Mouse (Mus musculus) mature B cell (primary cell): ENCODE data around the gene Tmem132b.

Source experiments
- in situ Hi-C: fragments of 300-500 bp; cut with MboI; formaldehyde crosslinking; loops from 2 replicates; pipeline ENCODE4 v1.14.3; 2019

Tmem132b gene

DNA sequence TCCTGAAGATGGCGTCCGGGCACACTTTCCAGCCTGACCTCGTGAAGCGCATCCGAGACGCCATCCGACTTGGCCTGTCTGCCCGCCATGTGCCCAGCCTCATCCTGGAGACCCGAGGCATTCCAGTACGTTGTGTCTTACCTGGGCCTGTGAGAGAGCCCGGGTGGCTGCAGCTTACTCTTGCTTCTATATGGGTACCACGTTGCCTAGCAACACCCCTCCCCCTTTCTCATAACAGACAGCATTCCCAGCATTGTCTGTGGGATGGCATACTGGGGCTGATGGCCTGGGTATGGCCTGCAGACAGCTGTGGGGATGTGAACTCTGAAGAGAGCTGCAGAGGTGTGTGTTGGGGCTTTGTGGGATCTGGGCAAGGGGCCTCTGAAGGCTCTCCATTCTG is 16.6 kb upstream of the Tmem132b start:
- in situ Hi-C loops, result no loop called here

DNA sequence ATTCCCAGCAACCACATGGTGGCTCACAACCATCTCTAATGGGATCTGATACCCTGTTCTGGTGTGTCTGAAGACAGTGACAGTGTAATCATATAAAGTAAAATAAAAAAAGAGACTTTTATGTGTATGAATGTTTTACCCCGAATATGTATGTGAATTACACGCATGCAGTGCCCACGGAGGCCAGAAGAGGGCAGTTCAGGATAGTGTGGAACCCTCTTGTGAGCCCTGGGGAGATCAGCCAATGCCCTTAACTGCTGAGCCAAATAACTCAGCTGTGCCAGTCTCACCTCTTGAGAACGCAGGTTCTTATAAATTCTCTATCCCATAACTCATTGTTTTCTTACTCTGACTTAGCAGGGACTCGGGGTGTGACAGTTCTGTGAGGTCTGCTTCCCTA is 12.9 kb upstream of the Tmem132b start:
- in situ Hi-C loops, result no loop called here

DNA sequence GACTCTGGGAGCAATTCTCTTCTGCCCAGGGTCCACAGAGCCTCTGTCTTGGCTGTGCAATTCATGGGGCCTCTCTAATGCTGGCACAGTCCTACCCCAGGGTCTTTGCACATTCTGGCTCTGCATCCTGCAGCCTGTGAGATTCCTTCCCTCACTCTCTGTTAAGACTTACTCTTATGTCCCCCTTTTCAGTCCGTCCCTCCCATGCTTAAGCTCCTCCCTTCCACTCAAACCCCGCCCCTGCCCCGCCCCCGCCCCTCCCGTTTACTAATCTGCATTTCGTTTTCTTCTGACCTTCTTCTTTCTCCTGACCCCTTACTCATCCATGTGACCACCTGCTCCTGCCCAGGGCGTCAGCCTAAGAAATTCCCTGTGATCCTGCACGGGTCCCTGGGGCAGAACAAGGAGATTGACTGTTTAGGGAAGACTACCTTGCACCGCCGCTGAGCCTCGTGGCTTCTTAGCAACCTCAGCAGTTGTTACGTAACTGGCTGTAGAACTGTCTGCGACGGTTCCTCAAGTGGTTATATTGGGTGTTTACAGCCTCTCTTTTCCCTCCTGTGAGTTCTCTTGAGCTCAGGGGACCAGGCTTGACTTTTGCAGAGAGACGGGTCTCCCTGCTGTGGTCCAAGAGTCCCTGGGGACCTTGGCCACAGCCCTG is 10.5 kb upstream of the Tmem132b start:
- in situ Hi-C loops, result no loop called here

DNA sequence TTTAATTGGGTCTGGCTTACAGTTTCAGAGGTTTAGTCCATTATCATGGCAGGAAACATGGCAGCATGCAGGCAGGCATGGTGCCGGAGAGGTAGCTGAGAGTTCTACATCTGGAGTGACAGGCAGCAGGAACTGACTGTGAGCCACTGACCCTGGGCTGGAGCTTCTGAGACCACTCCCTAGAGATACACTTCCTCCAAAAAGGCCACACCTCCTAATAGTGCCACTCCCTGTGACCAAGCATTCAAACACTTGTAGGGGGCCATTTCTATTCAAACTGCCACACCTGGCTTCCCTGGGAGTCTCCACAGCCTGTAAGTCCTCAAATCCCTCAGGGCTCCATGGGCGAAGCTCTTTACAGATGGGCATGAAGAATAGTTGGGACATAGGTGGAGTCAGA is 8.2 kb upstream of the Tmem132b start:
- in situ Hi-C loops, result no loop called here

DNA sequence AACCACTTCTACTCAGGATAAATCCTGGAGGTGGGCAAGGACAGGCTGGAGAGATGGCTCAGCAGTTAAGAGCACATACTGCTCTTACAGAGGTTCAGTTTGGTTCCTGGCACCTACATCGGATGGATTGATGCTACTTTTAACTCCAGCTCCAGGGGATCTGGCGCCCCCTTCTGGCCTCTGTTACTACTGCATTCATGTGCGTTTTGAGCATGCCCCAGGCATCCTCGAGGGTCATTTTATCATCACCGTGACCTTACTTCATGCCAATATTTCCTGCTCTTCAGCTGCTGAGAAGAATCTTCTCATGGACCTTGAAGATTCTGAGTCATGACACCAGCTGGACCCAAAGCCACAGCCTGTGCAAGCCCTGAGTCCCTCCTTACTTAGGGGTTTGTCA is 6.1 kb upstream of the Tmem132b start:
- in situ Hi-C loops, result no loop called here

DNA sequence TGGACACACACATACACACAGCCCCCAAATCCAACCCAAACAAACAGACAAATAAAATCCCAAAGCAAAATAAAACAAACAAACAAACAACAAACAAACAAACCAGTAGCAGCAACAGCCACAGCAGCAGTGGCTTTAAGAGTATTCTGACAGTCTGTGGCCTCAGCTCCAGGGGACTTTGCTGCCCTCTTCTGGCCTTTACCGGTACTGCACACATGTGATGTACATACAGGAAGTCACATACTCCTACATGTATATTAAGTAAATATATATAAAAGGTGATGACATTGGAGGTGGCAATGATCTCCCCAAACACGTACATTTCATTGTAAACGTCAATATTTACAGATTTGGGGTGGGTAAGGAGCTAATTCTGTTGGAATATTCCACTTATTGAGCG is 5.1 kb upstream of the Tmem132b start:
- in situ Hi-C loops, result no loop called here

DNA sequence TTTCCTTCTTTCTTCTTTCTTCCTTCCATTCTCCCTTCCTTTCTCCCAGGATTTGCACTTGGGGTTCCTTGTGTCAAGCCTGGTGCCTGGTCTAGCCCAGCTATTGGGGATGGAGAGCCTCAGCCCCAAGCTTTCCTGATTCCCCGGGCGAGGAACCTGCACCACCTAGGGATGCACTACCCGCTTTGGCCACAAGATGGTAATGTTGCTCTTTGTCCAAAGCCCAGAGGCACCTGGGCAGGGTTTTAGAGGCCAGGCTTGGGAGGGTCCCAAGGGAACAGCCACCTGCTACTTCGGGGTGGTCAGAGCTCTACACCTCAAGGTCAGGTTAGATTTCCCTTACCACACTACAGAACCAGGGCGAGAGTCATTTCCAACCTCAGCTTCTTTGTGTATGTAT is 2.5 kb upstream of the Tmem132b start:
- in situ Hi-C loops, result no loop called here

DNA sequence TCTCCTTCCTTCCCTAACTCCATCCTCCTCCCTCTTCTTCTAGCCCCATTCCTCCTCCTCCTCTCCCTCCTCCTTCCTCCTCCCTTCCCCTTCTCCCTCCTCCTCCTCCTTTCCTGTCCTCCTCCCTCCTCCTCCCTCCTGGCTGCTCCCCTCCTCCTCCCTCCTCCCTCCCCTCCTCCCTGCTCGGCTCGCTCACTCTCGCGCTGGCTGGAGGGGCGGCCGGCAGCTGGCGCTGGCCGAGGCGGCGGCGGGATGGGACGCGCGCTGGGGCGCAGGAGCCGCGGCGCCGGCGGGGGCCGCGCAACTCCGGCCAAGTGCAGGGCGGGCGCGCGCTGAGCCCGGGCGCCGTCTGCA is 594 bp downstream of the Tmem132b start:
- in situ Hi-C loops, result no loop called here

DNA sequence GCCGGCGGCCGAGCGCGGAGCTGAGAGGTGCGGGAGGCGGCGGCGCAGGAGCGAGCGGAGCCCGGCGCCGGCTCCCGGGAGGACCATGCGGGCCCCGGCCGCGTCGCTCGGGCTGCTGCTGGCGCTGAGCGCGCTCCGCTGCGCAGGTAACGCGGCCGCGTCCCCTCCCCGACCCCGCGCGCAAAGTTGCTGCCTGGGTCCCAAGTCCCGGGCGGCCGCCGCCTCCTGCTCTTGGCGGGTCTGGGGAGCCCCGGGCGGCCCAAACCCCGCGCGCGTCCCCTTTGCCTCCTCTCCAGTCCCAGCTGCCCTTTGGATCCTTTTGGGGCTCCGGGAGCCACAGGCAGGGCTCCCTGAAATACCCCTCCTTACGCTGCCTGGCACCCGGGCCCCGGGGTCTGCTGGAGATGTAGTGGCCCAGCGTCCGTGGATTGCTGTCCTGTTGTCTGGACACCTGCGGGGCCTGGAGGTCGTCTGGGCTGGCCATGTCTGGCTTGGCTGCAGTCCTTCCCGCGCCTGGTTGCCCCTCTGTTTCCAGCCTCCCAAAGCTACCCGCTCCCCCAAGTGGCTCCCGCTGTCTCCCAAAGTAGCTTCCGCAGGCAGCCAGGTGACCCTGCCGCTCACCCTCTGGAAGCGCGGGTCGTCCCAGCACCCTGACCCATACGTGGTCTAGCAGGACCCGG is 1.1 kb downstream of the Tmem132b start:
- in situ Hi-C loops, result no loop called here

DNA sequence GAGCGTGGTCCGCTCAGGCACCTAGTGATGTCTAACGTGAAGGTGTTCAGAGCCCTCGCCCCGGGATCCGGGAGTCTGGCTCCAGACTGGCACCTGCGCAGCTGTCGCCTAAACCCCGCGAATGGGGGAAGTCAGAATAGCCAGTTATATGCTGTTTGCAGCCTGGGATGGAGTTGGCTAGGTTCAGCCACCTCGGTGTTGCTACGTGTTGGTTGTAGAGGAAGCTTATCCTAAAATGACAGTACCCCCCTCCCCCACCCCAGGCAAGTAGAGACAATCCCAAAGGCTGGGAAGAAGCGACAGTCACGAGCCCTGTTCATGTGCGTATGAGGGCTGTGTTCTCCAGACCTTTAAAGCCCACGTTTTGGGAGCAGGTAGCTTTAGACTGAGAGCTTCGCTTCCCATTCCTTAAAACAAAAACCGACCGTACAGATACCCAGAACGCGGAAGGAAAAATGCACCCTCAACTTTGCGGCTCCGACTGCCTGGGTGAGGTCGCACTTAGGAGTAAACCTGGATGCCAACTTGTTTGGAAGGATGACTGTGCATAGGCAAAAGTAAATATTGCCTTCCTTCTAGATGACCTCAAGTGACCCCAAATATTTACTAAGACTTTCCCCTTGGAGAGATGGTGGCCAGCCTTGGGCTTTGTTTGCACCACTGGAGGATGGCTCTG is 1.8 kb downstream of the Tmem132b start:
- in situ Hi-C loops, result no loop called here

DNA sequence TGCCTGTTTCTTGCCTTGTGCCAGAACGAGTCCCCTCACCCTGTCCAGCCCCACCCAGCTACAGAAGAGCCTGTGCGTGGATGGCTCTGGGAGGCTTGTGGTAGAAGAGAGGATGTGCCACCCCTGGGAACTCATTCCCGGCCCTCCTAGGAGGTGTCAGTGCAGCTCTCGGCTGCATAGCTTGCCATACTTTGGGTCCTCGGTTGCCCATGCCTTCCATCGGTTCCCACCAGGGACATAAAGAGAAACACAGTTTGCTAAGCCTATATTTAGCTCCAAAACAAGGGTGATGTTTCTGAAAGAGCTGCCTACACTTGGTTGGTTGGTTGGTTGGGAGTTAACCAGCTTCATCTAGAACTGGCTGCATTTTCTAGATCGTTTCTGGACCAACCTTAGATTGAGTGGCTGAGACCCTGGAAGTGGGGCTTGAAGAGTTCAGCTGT is 2.6 kb downstream of the Tmem132b start:
- in situ Hi-C loops, result no loop called here

DNA sequence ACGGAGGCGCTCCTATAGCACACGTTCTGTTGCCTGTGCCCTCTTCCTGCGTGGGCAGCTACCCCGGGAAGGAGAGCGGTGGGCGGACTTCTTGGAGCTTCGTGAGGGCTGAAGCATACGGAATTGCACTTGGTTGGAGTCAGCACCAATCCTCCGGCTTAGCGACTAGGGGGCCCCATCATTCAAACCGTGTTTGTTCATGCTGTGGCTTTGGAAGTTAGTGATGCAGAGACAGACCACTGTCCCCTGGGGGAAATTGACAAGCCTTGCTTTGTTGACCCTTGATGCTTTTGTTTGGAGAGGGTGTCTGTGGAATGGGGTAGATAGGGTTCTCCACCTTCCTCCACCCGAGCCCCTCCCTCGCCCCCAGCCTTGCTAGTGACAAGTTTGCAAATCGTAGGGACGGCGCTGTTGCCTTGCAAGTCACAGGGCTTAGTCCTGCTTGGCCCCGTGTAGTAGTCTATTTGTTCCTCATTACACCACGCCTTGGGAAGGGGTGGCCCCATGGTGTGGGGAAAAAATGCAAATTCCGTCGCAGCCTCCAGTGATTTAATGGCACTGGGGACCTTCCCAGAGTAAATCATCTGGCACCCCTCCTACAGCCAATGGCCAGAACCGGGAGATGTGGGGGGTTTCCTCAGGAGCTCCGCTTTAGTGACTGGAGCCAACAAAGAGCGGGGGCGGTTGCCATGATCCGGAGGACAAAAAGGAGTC is 3.2 kb downstream of the Tmem132b start:
- in situ Hi-C loops, result no loop called here

DNA sequence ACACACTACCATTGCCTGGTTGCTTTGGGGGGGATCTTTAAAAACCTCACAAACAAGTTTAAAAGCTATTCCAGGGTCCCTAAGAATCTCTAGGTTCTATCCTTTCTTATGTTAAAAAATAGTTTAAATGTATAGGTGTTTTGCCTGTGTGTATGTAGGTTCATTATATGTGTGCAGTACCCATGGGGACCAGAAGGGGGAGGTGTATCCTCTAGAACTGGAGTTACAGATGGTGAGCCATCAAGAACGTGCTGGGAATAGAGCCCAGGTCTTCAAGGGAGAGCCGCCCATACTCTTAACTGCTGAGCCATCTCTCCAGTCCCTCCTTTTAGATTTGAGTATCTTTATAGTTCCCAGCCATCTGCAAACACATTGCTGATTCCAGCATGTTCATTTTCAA is 13.5 kb downstream of the Tmem132b start:
- in situ Hi-C loops, result no loop called here

DNA sequence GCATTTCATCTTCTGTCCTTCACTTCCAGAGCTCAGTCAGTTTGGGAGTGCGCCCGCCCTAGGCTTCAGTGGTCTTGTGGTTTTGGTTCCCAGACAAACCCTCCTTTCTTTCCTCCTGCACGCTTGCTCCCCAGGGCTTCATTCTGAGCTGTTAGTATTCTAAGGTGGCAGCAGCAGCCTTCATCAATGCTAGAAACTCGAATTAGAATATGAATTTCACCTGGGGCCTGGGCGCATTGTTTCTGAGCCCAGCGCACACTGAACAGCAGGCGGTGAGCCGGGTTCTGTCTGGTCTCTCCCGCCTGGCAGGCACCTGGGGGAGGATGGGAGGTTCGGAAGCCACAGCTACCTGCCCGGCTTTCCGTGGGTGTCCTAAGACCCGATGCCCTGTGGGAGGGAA is 14.7 kb downstream of the Tmem132b start:
- in situ Hi-C loops, result no loop called here

DNA sequence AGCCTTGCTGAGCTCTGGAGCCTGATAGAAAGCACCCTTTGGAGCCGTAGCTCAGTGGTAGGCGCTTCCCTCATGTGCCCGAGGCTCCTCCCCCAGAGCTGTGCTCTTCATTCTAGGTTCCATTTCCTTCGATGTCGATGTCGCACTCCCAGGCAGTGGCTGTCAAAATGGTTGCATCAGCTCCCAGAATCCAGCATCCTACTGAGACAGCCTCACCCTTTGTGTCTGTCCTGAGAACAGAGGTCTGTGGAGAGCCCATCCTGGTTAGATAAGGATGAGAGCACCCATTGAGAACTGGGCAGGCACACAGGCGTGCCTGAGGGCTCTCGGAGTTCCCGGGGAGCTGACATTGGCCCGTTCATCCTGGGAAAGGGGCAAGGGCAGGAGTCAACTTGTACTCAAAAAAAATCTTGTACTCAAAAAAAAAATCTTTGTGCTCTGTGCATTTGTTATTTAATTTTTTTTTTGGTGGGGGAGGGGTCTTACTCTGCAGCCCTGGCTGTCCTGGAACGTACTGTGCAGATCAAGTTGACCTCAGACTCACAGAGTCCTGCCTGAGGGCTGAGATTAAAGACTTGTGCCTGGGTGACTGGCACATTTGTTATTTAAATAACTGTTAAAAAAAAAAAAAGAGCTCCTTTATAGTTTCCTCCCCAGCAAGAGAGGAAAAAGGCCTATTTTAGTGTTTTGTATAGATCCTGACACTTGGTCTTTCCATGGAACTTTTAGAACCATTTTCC is 18.3 kb downstream of the Tmem132b start:
- in situ Hi-C loops, result no loop called here

DNA sequence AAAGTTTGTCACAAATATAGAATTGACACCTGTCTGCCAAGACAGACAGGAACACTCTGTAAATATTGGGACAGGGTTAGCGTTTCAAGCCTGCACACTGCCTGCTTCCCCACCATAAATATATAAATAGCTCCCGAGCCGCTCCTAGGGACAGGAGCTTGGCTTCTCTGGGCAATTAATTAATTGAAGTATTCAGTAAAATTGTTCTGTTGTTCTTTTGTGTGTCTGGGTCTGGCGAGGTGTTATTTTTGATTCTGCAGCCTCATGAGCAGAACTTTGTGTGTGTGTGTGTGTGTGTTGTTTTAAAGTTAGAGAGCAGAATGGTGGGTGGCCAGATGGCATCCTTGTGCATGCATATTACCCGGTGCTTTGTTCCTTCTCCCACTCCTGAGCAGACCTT is 24.2 kb downstream of the Tmem132b start:
- in situ Hi-C loops, result no loop called here

DNA sequence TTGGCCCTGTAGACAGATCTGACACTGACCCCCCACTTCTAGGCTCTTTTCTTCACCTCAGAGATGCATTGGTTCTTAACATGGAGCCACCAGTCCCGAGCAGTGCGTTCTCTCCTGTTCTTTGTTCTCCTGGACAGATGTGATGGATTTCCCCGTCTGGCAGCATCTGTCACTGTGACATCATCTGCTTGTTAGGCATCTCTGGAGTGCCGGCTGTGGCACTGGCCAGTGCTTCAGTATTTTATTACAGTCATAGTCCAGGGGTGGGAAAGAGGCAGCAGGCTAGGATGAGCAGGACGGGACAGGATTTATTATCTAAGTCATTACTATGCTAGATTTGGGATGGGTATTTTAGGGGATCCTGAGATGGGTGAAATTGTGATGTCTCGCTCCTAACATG is 31.9 kb downstream of the Tmem132b start:
- in situ Hi-C loops, result no loop called here

DNA sequence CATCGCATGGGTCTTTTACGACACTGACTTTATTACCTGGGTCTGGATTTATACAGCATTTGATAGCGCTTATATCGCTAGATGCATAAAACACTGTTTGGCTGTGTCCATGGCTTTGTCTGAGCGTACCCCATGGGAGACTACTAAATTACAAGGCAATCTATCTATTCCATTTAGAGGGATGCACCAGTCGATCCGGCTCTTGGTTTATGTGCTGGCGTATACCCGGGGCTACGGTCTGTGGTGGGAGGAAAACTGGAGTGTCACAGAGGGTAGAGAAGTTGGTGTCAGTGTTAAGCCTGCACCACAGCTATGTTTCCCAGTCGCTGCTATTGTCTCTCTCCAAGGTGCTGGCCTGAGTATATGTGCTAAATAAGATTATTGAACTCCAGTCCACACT is 34.2 kb downstream of the Tmem132b start:
- in situ Hi-C loops, result no loop called here

DNA sequence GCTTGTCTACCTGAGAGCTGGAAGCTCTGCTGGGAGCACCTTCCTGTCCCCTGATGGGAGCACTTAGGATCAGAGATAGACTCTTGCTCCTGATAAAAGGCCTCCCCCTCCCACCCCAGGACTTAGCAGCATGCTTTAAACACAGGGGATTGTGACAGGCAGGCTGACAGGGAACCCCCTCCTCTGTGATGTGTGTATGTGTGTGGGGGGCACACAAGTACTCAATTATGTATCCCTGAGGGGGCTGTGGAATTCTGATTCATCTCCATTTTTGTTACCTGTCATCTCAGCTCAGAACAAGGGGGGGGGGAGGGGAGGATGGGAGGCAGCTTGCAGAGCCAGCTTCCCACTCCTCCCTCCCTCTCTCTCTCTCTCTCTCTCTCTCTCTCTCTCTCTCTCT is 36.9 kb downstream of the Tmem132b start:
- in situ Hi-C loops, result no loop called here

DNA sequence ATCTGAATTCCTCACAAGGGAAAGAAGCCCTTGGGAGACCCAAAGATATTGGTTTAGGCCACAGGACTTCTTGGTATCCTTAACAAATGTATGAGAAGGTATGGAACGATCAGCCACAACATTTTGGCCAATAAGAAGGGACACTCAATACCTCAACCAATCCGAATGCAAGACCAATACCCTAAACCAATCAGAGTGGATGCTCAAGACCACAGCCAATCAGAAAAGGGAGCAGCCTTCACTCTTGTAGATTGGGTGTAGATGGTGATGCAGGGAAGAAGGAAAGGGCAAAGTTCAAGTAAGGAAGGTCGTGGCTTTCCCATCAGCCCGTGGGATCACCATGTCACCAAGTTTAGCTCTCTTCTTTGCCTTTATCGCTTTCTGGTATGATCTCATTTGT is 40.4 kb downstream of the Tmem132b start:
- in situ Hi-C loops, result no loop called here

DNA sequence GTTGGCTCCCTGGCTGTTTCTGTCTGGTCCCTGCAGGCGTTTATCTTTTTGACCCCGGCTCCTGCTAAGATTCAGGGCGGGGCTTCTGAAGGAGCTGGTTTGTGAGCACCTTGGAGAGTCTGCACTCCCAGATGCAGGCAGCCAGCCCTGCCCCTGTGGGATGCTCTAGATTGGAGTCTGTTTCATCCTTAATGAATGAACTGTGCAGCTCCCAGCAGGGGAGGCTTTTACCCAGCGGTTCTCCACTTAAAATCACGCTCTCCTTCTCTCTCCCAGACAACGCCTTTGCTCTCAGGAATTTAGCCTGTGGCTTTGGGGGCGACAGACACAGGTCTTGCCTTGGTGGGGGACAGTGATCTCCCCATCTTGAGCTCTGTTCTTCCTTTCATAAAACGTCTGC is 43.3 kb downstream of the Tmem132b start:
- in situ Hi-C loops, result no loop called here

DNA sequence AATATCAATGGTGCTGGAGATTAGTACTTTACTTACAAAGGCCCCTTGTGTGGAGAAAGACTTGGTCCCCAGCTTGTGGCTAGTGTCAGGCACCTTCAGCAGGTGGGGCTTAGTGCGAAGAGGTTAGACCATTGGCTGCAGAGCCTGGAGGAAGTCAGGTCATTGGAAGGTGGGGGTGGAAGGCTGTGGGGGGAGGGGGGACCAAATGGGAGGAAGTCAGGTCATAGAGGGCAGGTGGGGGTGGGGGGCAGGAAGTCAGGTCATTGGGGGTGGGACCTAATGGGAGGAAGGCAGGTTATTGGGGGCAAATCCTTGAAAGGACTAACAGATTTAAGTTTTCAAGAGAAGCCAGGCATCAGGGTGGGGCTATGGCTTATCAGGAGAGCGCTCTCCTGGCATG is 44.3 kb downstream of the Tmem132b start:
- in situ Hi-C loops, result no loop called here
